In the genomic region with DNA sequence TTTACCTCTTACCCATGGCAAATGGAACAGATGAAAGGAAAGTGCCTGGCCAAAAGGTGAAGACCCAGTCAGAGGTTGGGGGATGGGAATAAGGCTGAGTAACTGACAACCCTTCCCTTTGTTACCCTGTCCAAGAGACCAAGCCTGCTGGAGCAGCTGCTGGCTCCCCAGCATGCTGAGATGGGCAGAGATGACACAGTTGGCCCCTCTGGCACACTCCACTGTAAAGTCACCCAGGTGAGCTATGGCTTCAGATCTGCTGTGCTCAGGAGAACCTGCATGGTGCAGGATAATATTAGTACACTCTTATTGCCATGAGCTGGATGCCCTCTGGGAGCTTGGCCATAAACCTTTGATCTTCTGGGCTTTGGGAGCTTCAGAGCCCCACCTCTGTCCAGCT, we compare ENCODE assay signal across 19 mouse cellular contexts.
"Had no signal": no experiment of that assay in that cellular context is flagged by ENCODE, and none has a peak within 500 bp of the region (broad histone marks: within the 10 kb centered on the region; RNA-seq: fewer than 3 reads in every experiment).

No protein-coding gene starts in this region.

- DNase-seq: kidney, adult 8-10 months; kidney, postnatal 14 days; kidney, postnatal 4 days; lung, adult 2 months; lung, postnatal 14 days; lung, postnatal 4 days; right cerebral cortex, adult 18-20 months; right cerebral cortex, postnatal 14 days; spleen, adult 18-20 months; thymus, adult 18-20 months; thymus, postnatal 36 days had no signal

- H3K36me3 ChIP-seq: kidney, embryonic 15.5 days; limb, embryonic 15.5 days; liver, embryonic 12.5 days; liver, embryonic 15.5 days; midbrain, embryonic 12.5 days; midbrain, embryonic 15.5 days; neural tube, embryonic 12.5 days; neural tube, embryonic 15.5 days had no signal

- H3K27ac ChIP-seq: kidney, embryonic 15.5 days; limb, embryonic 15.5 days; liver, embryonic 12.5 days; liver, embryonic 15.5 days; midbrain, embryonic 12.5 days; midbrain, embryonic 15.5 days; neural tube, embryonic 12.5 days; neural tube, embryonic 15.5 days had no signal

- H3K9me3 ChIP-seq: kidney, embryonic 15.5 days; limb, embryonic 15.5 days; liver, embryonic 12.5 days; liver, embryonic 15.5 days; midbrain, embryonic 12.5 days; midbrain, embryonic 15.5 days; neural tube, embryonic 12.5 days; neural tube, embryonic 15.5 days had no signal

- H3K4me1 ChIP-seq: kidney, embryonic 15.5 days; liver, embryonic 12.5 days; liver, embryonic 15.5 days had no signal

- H3K4me3 ChIP-seq: kidney, embryonic 15.5 days; limb, embryonic 15.5 days; liver, embryonic 12.5 days; liver, embryonic 15.5 days; midbrain, embryonic 12.5 days; midbrain, embryonic 15.5 days; neural tube, embryonic 12.5 days; neural tube, embryonic 15.5 days had no signal

- H3K27me3 ChIP-seq: liver, embryonic 12.5 days; liver, embryonic 15.5 days; midbrain, embryonic 12.5 days; midbrain, embryonic 15.5 days; neural tube, embryonic 12.5 days; neural tube, embryonic 15.5 days had no signal
